Mouse (Mus musculus) mature B cell (primary cell): ENCODE measurements around the gene Dbndd2.

ENCODE experiments used
- in situ Hi-C: fragments of 300-500 bp; cut with MboI; formaldehyde crosslinking; loops from 2 replicates; pipeline ENCODE4 v1.14.3; 2019

The Dbndd2 gene

DNA sequence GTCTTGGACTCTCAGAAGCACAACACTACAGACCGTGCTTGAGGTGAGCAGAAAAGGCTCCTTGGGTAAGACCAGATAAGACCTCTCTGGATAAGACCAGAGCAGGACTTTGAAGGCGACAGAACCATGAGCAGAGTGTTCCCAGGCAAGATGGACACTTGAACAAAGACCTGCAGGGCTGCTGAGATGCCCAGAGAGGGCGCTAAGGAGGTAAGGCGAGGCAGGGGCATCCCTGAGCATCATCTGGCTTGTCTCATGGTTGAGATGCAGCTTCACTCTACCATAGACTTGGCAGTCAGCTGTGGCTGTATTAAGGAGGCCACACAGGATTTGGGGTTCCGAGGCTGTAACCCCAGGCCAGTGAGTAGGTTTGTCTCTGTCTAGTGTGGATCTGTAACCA lies 13.4 kb downstream of the Dbndd2 start:
- in situ Hi-C loops = loop anchor here (5.0 kb wide), 1 partner anchor 37 kb away; the partner anchor contains the start of gene Gm20458

- in situ Hi-C loops = no loop called here
Measured at GRCm38 (mm10) chr2:164500511-164500910, 14.6 kb downstream of the Dbndd2 start.

- in situ Hi-C loops = no loop called here
Measured at GRCm38 (mm10) chr2:164504919-164505318, 19.0 kb downstream of the Dbndd2 start.

DNA sequence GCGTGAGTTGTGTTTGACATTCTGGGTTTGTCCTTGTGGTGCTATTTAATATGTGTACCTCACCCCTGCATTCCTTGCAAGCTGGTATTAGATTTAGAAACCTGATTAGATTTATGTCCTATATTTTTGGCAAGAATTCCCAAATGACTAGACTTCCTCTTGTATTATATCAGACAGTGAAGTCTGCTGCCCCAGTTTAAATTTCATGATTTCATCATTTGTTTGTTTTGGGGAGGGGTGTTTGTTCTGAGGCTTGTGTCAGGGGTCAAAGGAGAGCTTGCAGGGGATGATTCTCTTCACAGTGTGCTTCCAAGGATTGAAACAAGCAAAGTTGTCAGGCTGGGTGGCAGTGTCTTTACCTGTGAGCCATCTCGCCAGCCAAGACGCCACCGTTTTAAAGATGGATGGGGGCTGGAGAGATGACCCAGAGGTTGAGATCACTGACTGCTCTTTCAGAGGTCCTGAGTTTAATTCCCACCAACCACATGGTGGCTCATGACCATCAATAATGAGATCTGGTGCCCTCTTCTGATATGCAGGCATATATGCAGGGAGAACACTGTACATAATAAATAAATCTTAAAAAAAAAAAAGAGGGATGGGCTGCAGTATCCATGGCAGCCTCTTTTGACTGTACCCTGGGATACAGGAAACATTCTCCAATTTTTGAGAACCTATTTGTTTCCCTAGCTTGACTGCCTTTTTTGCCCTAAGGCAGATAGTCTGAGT lies 19.9 kb downstream of the Dbndd2 start:
- in situ Hi-C loops = no loop called here

DNA sequence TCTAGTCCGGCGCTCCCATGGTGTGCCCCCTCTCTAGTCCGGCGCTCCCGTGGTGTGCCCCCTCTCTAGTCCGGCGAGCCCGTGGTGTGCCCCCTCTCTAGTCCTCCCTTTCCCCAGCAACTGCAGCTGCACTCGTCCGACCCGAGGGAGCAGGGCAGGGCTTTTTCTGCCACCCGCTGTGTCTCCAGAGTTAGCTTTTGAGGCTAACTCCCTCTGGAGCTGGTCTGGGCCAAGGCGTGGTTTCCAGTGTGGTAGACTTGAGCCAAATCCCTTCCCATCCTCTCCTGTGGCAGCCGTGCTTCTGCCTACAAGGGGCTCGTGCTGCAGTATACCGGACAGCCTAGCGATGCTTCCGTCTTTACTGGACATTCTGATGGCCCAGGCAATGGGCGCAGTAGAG lies 21.9 kb downstream of the Dbndd2 start:
- in situ Hi-C loops = no loop called here

DNA sequence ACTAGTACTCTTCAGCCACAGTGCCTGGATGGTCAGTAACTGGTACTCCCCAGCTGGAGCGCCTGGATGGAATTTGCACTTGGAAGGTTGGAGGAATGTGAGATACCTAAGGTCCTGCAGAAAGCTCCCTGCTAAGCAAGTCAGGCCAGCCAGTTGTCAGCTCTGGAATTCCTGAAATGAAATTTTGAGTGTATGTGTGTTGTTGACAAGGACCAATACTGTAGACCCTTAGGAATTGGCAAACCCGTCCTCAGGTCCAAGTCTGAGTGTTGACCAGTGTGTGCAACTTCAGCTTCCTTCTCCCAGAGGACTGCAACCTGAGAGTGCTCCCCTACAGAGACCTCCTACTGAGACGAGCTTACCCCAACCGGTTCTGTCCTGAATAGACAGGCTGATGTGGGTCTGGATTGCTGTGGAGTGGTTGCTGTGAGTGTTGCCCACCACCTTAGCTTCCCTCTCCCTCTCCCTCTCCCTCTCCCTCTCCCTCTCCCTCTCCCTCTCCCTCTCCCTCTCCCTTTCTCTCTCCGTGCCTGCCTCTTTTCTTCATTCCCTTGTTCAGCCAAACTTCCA lies 24.8 kb downstream of the Dbndd2 start:
- in situ Hi-C loops = no loop called here

DNA sequence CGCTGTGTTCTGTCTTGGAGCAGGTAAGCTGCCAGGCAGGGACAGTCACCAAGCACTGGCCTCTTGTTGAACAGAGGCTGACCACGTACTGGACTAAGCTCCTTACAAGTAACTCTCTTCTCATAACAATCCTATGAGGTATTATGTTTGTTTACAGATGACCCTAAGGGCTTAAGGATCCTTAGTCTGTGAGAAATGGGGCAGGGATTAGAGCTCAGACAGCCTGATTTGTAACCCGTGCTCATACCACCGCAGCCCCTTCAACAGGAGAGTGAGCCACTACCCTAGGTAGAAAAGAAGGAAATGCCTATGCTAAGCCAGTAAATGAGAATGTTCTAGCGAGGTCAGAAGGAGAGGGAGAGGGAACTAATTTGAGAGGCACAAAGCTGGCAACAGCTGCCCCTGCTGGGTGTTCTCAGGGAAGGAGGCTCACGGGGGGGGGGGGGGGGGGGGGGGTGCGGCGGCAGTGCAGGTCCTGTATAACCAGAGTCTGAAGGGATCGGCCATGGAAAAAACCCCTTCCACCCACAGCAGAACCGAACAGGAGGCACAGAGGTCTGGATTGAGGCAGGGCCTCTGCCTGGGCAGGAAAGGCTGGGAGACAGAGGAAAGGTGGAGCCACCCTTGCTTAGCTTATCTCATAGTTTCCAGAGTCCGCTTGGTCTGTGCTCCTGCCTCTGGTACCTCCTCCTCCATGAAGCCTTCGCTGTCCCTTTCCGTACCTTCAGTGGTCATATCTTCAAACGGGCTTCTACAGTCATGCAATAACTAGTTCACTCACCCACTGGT lies 26.4 kb downstream of the Dbndd2 start:
- in situ Hi-C loops = no loop called here

- in situ Hi-C loops = no loop called here
Measured at GRCm38 (mm10) chr2:164513389-164513788, 27.5 kb downstream of the Dbndd2 start.

DNA sequence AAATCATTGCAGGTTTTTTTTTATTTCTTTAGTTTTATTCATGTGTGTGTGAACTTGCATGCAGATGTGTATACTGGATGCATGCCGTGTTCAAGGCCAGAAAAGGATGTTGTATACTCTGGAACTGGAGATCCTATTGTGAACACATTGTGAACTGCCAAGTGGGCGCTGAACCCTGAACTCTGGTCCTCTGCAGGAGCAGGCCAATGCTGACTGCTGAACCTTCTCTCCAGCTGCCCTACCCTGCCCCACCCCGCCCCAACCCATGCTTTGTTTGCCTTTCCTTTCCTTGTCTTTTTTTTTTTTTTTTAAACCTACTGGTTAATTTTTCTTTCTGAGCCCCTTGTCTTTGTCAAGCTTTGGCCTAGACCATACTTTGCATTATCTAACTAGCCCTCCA lies 29.0 kb downstream of the Dbndd2 start:
- in situ Hi-C loops = loop anchor here (5.0 kb wide), 1 partner anchor 98 kb away; no protein-coding TSS in a partner anchor

DNA sequence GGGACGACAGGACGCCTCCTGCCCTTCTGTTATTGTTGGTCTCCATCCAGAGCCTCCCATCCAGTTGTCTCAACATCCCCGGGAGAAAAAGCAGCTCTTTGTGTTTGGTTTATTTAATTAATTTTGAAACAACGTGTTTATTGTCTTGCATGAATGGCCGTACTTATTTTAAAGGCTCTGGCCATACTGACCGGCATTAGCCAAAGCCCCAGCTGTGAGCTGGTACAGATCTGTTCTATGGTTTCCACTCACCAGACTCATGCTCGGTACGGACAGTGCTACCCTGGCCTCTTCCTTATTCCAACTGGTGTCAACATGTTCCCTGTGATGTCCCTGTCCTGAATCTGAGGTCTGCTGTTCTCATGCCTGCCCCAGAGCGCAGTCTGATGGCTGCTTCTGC lies 30.0 kb downstream of the Dbndd2 start:
- in situ Hi-C loops = loop anchor here (5.0 kb wide), 1 partner anchor 99 kb away; no protein-coding TSS in a partner anchor

- in situ Hi-C loops = loop anchor here (5.0 kb wide), 1 partner anchor 99 kb away; no protein-coding TSS in a partner anchor
Measured at GRCm38 (mm10) chr2:164516592-164516991, 30.7 kb downstream of the Dbndd2 start.

GRCm38 (mm10) chr2:164517485-164518221 lies 31.7 kb downstream of the Dbndd2 start:
- in situ Hi-C loops = loop anchor here (5.0 kb wide), 1 partner anchor 100 kb away; no protein-coding TSS in a partner anchor

DNA sequence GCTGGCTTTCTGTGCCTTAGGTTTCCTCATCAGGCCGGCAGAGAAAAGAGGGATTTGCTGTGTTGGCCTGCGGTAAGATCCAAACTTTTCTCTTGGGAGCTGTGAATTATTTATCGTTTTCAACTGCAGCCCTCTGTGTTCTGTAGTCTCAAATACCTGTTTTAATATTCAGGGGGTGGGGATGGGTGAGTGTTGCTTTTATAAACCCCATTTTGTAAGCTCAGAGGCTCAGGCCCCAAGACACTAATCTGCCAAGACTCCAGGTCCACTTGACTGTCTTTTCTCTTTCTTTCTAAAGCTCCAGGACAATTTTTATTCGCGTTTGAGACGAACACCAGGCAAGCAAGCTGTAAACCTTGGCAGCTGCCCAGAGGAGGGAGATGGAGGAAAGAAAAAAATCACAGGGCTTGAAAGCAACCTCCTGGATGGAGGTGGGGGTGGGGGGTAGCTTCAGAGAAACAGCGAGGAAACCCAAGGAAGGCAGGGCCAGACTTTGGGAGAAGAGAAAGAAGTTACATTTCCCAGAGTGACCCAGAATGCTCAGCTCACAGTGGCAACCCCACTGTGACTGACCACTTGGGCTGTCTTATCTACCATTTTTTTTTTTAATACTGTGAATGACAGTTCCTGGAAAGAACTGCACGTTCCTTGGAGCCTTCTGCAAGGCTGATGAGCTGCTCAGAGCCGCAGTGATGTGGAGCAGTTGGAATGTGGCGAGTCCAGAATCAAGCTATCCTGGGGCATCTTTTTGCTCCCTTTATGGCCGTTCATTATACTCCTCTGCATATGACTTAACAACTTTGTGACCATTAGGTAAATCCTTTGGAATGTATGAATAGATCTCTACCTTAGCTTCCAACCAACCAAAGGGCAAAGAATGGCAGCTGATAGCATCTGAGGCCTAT lies 32.6 kb downstream of the Dbndd2 start:
- in situ Hi-C loops = loop anchor here (5.0 kb wide), 1 partner anchor 101 kb away; no protein-coding TSS in a partner anchor

GRCm38 (mm10) chr2:164519171-164519526 lies 33.2 kb downstream of the Dbndd2 start:
- in situ Hi-C loops = loop anchor here (5.0 kb wide), 1 partner anchor 102 kb away; no protein-coding TSS in a partner anchor

DNA sequence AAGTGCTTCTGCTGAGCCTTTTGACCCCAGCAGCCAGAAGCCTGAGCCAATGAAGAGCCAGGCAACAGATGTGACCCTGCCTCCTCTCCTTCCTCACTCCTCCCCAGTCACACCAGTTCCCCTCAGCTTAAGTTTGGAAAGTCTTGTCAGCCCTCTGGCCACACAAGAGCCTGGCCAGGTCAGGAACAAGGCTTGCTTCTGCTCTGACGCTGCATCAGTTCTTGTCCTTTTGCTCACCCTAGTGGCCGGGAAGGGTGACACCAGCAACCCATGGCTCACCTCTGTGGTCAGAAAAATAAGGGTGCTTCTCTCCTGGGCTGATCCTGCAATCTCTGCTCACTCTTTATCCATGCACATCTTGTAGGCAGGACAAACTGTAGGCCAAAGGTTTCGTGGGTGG lies 34.9 kb downstream of the Dbndd2 start:
- in situ Hi-C loops = no loop called here

- in situ Hi-C loops = no loop called here
Measured at GRCm38 (mm10) chr2:164521841-164522240, 35.9 kb downstream of the Dbndd2 start.

DNA sequence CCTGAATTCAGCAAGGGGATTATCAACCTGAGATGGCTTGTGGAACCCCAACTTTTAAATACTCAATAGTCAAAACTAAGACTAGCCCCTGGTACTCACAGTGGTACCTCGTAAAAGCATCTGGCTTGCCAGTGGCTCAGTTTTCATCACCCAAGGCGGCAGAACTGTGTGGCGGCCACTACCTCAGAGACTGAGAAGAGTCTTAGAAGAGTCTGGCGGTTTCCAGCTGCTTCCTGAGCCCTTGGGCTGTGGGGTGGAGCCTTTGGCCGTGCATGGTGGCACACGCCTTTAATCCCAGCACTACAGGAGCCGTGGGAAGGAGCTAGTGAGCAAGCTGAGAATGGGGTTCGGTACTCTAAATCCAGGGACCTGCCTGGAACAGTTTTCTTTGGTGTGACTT lies 36.4 kb downstream of the Dbndd2 start:
- in situ Hi-C loops = no loop called here

- in situ Hi-C loops = no loop called here
Measured at GRCm38 (mm10) chr2:164523301-164523773, 37.4 kb downstream of the Dbndd2 start.

GRCm38 (mm10) chr2:164528557-164528956 lies 42.7 kb downstream of the Dbndd2 start:
- in situ Hi-C loops = no loop called here

- in situ Hi-C loops = no loop called here
Measured at GRCm38 (mm10) chr2:164531169-164531568, 45.3 kb downstream of the Dbndd2 start.

DNA sequence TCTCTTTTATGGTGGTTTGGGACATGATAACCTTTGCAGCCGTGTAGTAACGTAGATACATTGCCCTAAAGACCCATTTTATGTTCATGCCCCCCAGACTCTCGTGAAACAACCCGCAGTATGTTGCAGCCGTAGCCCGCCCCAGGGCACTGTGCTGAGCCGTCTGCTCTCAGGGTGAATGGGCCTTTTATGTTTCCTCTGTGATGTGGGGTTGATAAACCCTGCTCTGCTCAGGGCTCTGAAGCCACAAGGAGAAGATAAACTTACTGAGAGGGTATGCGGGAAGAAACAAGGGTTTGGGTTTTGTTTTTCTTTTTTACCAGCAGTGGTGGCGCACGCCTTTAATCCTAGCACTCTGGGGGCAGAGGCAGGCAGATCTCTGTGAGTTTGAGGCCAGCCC lies 48.4 kb downstream of the Dbndd2 start:
- in situ Hi-C loops = no loop called here
